Mouse (Mus musculus): ENCODE data around the gene Fhad1.

Gene Fhad1

DNA sequence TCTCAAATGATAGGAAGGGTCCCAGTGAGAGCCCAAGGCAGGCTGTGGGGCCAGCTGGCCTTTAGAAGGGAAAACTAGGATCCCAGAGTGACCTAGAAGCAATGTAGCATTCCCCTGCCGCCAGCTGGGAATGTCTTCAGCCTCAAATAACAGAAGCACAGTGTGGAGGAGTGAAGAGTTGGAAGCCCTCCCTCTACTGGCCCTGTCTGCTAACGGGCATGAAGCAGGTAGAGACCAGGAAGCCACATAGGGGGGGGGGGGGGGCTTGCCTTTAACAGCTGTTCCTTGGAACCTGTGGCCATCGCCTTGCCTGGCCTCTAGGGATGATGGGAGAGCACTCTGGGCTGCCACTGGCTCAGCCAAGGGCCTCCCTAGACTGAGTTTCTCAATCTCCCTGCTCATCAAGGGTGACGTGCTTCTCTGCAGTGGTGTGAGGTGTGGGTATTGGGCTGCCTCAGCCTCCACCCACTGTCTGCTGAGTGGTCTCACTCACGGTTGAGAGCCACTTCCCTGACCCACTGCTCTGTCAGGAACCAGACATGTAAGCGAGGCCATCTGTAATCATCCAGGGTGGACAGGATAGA is 128.4 kb downstream of the Fhad1 start:
- in situ Hi-C loops (cut with MseI, MboI) = no loop called here

DNA sequence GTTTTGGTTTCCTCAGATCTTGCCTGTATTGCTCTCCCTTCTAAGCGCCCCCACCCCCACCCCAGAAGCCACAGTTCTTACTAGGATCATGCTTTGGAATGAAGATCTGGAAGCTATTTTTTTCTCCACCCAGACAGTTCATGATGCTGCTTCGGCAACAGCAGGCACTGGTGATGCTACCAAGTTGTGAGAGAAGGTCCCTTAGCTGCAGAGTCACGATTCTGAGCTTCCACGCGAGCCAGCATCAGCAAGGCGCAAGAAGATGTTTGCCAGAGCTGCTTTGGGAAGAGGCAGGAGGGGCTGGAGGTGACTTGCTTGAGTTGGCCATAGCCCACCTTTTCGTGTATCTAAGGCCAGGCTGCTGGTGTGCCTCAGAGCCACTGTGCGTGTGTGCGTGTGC is 129.4 kb downstream of the Fhad1 start:
- in situ Hi-C loops (cut with MseI, MboI) = no loop called here

DNA sequence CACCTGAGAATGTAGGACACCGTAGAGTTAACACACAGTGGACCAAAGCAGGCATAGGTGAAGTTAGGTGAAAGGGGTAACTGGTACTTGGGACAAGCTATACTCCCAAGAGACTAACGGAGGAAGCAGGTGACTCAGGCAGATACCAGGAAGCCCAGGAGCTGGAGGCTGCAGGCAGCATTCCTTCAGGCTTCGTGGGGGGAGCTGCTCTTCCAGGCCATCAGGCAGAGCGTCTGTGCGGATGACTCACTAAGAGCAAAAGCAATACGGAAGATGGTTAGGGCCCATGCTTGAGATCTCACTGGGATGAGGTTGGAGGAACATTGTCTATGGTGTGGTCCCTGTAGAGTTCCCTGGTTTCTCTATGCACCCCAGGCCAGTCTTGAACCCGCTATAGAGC is 132.0 kb downstream of the Fhad1 start:
- in situ Hi-C loops (cut with MseI, MboI) = no loop called here

DNA sequence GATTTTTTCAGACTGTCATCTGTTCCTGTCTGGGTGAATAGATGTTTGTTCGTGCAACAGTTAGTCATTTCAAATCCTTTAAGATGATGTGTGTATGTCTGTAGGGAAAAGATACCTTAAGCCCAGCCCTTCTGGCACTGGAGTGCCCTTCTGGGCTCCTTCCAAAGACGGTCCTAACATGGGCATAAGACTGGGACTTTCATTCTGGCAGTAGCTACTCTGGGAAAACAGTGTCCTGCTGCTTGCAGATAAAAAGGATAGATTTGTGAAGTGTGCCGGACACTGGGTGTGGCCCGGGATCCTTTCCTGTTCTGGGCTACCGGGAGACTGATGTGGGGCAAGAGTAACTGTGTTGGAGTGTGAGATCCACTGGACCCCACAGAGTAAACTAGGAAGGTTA is 132.9 kb downstream of the Fhad1 start:
- in situ Hi-C loops (cut with MseI, MboI) = no loop called here

DNA sequence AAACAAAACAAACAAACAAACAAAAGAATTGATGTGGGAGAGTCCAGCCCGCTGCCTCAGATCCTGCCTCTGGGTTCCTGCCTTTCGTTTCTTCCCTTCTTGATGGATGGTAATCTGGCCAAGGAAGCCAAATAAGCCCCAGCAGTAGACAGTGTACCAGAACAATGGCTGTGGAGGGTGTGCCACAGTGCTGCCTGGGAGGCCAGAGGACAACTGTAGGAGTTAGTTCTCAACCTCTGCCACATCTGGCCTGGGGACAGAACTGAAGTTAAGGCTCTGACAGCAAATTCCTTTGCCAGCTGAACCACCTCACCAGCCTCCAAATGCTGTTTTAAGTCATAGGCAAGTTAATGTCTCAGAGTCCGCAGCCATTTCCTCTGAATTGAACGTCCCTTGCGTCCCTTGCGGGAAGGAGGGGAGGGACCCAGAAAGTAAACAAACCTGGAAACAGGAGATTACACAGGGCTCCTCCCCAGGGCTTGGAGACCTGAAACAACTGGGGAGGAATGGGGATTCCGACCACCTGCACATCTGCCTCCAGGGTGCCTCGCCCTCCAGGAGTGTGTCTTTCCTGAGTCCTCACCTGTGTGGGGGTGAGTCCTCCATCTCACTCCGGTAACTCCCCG is 133.5 kb downstream of the Fhad1 start:
- in situ Hi-C loops (cut with MseI, MboI) = no loop called here

DNA sequence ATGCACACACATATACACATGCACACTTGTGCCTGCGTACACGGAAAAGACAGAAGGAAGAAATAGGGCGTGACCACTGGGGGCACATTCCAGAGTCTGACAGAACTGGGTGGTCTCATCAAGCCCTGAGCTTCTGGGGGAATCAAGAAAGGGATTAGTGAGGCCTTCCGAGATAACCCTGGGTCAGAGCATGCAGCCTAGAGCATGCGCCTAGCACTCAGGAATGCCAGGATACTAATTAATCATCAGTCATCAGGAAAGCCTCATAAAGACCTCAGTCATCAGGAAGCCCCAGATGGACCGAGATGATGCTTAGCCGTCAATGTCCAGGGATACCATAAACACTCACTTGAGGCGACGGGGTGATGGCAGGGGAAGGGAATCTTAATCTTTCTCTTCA is 135.0 kb downstream of the Fhad1 start:
- in situ Hi-C loops (cut with MseI, MboI) = loop anchor here in 1 of 2 experiments (5.0 kb wide), 1 partner anchor 72 kb away; no protein-coding TSS in a partner anchor

DNA sequence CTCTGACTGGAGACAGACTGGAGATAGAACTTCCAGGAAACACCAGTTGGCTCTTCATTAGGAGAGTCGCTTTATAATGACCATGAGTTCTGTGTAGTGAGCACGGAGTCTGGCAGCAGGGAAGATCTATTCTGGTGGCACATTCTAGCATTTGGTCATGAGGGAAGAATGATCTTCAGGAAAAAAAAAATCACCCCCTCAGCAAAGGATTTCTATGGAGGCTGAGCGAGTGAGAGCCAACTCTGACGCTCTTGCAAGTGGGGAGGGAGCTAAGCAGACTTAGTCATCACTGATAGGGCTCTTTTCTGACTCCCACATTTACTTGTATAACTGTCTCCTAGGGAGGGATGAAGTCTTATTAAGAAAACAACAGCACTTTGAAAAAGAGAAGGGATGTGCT is 135.8 kb downstream of the Fhad1 start:
- in situ Hi-C loops (cut with MseI, MboI) = loop anchor here in 1 of 2 experiments (5.0 kb wide), 1 partner anchor 73 kb away; no protein-coding TSS in a partner anchor

DNA sequence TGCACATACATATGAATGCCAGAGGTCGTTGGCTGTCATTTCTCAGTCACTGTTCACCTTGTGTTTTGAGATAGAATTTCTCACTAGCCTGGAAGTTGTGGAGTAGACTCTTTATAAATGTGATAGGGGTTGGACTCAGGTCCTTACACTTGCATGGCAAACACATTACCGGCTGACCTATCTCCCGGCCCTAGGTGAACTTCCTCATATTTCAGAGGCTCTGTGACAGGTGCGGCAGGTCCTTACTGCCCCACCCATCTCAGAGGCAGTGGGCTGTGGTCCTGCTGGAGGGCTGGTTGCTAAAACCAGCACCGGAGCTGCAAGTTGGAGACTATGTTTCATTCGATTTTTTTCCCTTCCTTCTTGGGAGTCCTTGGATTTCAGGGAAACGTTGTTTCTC is 136.3 kb downstream of the Fhad1 start:
- in situ Hi-C loops (cut with MseI, MboI) = loop anchor here in 1 of 2 experiments (5.0 kb wide), 1 partner anchor 74 kb away; no protein-coding TSS in a partner anchor

DNA sequence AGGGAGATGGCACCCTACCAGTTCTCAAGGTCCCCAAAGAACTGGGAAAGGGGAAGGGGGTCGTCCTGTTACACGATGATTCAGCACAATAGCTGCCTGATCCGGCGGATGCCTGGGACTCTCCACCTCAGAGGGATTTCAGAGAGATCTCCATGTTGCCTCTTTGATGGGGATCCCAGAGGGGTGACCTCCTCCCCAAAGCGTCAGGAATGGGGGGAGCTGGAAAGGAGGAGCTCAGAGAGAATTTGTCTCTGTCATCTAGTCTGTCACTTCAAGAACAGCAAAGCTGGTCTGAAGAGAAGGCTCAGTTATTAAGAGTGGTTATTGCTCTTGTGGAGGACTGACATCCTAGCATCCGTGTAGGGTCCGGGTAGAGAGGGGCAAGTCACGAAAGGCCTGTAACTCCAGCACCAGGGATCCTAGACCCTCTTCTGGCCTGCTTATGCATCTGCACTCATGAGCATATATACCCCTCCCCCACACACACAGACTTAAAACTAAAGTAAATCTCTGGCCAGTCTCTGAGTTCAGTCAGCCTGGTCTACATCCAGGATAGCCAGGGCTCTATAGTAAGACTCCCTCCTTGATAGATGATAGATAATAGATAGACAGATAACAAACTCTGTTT is 139.3 kb downstream of the Fhad1 start:
- in situ Hi-C loops (cut with MseI, MboI) = loop anchor here in 1 of 2 experiments (5.0 kb wide), 1 partner anchor 77 kb away; no protein-coding TSS in a partner anchor

DNA sequence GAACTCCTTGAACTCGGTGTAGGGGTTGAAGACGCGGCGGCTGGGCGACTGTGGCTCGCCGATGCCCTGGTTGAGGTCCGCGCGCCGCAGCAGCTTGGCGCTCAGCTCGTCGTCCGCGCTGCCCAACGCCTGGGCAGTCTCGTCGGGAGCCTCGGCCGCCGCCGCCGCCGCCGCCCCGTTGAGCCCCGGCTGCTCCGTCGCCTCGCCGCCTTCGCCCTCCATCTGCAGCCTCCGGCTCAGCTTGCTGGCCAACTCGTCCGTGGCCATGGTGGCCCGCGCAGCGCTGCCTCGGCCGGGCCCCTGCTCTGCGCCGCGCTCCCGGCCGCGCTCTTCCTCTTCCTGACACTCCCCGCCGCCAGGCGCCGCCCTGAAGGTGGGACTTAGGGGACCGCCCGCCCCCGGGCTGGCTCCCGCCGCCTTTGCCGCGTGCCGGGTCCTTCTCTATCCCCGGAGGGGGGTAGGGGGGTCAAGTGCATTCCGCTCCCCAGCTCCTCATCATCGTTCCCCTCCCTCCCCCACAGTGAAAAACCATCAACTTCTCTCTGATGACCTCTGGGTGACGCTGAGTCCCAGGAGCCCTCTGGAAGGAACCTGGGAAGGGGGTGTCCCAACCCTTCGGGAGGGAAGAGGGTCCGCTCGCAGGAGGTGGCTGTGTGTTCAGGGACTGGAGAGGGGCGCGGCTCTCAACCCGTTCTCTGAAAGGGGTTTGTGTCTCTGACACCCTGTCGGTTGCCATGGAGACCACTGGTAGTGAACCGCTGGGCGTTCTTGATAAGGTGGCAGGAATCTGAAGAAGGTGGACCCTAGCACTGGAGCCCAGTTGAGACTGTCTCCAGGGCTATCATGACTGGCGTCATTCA is 140.1 kb downstream of the Fhad1 start, which contains the start of gene Efhd2:
Gene Efhd2 (minus strand): TSS at position 320 of the 860 bp plus-strand sequence.
- in situ Hi-C loops (cut with MseI, MboI) = loop anchor here in 1 of 2 experiments (5.0 kb wide), 1 partner anchor 77 kb away; no protein-coding TSS in a partner anchor

DNA sequence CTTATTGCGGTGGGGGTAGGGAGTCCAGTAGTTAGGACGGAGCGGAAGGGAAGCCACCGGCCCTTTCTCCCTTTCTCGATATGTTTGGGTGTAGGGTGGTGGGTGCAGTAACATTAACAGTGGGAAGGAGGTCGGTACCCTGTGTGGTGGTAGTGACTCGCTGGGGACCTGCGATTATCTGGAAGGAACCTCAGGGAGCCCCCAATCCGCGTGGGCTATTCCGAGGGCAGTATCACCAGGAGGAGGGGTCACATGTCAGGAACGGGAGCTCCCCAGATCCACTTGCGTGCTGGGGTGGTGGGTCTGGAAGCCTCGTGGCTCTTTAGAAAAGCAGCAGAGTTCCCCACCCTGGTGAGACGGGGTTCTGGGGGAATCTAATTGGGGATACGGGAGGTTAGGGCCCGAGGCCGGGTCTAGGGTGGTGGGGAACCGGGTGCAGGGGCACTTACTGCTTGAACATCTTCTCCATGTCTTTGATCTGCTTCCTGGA is 140.7 kb downstream of the Fhad1 start:
- in situ Hi-C loops (cut with MseI, MboI) = no loop called here

DNA sequence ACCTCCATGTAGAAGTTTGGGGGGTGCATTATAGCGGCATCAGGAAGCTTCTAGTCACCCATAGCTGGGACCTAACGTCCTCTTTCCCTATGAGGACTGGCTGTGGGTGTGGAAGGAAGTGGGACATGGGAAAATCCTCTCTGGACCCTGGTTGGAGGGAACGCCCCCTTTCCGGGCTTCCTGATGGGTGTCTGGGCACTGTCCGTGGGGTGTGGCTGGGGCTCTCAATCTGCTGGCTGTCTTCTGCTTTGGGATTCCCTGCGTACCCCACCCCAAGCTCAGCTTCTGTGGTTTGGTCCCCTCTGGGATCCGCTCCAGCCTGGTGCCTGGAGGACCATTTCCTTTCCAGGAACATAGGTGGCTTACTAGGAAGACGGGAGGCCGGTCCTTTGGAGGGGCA is 141.9 kb downstream of the Fhad1 start:
- in situ Hi-C loops (cut with MseI, MboI) = no loop called here

DNA sequence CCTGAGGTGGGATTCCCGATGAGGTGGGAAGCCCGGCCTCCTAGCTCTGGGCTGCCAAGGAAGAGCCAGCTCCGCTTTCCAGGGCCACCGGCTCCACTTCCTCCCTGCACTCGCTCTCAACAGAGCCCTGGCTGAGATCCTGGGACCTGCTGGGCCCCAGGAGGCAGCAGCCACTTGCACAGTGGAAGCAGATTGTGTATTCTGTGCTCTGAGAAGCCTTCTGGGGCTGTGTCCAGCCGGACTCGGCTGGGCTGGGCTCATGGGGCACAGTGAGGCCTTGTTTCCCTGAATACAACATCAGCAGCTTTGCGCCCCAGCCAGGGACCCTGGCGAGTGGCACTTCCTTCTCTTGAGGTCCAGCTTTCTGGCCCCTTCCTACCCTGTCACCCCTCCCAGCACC is 143.0 kb downstream of the Fhad1 start:
- in situ Hi-C loops (cut with MseI, MboI) = no loop called here

DNA sequence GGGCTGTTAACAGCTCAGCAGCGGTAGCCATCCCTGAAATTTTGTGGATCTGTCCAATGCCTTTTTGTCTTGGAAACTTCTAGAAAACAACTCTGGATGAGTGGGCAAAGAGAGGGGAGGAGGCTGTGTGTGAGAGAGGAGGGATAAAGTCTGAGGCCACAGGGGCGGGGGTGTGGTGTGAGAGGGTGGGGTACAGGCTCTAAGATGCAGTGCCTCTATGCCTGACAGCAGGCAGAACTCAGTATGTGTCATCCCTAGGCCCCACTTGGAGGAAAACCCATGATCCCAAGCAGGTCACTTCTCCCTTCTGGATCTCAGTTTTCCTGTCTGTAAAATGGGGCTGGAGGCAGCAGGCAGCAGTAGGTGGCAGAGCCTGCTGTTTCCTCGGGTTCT is 143.6 kb downstream of the Fhad1 start:
- in situ Hi-C loops (cut with MseI, MboI) = no loop called here

DNA sequence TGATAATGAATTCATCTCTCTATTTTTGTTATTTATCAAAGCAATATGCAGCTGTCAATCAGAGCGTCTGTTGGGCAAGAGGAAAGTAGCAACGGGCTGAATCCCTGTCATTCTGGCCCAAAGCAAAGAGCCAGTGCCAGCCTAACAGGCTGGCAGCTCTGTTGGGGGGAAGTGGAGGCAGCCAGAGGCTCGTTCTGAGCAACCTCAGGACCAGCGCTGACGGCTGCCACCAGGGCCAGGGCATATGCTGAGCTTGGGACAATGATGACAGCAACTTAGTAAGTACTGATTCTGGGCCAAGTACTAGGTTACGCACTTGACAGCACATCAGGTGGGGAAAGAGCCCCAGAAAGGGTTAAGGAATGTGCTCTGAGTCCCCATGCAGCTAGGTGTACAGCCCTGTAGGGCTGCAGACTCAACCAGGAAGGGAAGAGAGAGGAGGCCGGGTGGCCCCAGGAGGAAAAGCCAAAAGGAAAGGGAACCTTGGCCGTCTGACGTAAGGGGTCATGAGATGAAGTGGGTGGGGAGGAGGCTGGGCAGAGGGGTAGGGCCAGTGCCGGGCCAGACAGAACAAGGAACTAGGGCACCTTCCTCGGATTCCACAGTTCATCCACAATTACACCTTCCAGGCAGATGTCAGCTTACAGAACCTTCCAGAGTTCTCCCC is 144.1 kb downstream of the Fhad1 start:
- in situ Hi-C loops (cut with MseI, MboI) = no loop called here

DNA sequence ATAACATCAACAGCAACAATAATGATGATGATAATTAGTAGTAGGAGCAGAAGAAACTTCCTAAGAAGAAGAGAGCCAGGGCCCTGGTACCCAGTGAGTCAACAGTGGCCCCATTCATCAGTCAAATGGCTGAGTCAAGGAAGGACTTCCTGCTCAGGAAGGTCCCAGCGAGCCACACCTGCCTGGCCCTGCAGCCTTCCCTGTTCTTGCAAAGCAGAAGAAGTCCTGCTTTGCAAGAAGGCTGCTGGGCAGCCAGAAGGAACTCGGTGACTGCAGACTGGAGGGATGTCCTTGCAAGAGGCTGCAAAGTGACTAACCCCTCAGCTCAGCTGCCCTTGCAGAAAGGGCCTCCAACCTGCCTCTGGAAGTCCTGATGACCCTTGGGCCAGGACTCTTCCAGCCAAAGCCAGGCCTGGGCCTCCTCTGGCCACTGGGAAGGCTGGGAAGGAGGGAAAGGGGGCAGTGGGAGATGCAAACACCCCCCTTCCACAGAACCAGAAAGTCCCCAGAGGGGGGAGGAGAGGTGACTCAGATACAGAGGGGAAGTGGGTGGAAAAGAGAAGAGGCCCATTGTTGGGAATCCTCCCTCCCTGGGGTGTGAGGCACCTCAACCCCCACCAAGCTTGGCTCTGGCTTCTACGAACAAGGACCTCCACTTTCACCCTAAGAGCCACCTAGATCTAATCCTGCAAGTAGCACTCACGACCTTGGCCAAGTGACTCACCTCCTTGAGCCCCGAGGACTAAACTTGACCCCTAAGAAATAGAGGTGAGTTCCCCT is 145.3 kb downstream of the Fhad1 start:
- in situ Hi-C loops (cut with MseI, MboI) = no loop called here

DNA sequence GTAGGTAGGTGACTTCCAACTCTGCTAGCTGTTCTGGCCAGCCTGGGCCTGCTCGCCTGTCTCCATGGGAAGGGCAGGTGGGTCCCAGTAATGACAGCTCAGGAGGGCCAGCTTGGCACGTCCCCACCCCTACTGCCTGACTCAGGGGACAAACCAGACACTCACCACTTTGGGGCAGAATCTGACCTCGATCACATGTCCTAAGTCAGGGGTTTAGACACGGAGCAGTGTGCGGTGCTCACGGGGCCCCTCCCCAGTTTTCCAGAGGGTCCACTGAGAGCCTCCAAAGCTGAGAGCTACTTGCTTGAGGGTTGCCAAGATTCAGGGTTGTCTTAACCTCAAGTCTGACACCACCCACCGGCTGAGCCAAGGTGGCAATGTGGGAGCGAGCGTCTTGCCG is 146.8 kb downstream of the Fhad1 start:
- in situ Hi-C loops (cut with MseI, MboI) = no loop called here

DNA sequence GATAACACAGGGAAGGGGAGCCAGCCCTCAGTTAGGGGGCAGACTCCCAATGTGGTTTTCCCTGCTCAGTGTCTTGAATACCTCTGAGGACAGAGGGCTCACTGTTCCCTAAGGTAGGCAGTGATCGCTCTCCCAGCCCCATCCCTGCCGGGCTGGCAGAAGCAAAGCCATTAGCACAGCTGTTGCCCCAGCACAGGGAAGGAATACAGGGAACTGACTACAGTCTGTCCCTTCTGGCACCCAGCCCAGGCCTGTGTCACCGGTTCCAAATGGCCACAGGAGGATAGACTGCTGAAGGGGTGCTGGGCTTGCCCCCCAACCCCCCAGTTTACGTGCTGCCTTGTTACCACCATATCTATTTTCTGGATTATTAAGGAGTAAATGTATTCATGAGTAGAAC is 147.4 kb downstream of the Fhad1 start:
- in situ Hi-C loops (cut with MseI, MboI) = no loop called here

DNA sequence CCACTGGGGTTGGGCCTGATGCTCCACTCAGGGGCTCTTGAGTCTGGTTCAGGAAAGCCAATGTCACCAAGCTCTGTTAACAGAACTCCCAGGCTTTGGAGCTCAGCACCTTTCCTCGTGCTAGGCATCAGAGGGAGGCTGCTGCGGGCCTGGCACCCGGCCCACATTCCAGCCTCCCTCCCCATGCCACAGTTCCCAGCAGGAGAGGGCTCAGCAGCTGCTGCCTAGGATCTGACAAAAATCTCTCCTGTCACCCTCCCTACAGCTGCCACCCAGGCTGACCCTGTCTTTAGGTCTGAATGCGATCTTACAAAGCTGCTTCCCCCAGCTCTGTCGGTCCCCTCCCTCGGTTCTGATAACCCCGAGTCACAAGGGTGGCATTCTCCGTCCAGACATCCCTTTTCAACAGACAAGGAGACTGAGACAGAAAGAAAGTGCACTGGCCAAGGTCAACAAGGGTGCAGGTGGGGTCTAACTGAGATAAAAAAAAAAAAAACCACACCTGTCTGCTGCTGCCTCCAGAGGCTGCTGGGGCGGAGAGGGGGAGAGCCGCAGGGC is 147.9 kb downstream of the Fhad1 start:
- in situ Hi-C loops (cut with MseI, MboI) = no loop called here

DNA sequence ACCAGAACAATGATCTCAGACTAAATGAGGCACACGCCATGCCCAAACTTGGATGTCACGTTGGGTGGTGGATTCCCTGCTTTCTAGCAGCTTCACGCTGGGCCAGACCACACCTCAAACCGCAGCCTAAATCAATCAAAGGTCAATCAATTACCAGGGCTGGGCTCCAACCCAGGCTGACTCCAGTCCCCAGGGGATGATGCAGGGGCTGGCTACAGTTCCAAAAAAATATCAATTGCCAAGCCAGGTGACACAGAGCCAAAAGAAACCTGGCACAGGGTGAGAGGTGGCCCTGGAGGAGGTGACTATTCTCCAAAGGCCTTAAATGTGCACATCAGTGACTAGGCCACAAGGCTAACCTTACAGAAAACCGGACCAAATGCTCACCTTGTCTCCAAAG is 149.3 kb downstream of the Fhad1 start:
- in situ Hi-C loops (cut with MseI, MboI) = no loop called here

Measured in mouse trophoblast stem cell (cell line).